Mouse (Mus musculus): ENCODE measurements around the gene Vps26c. TPM values are rescaled to one million over a fixed set of nuclear protein-coding genes. Genes with fewer than 3 reads are reported as not detected.

Vps26c gene
- polyA plus RNA-seq (2012): 2.9 and 3.9 TPM in 2 replicates

- no peak for TF ChIP-seq GATA1 (IDR thresholded peaks at IDR 0.05; ENCODE audit: low read length)
Observed at GRCm38 (mm10) chr16:94526344-94527151, at the start of gene Vps26c. Gene Vps26c, minus strand, starts transcription at chr16:94526830.

- TF ChIP-seq GATA1 (IDR thresholded peaks at IDR 0.05; ENCODE audit: low read length): no peak
Observed at GRCm38 (mm10) chr16:94575757-94576156, 49.1 kb upstream of the Vps26c start.

DNA sequence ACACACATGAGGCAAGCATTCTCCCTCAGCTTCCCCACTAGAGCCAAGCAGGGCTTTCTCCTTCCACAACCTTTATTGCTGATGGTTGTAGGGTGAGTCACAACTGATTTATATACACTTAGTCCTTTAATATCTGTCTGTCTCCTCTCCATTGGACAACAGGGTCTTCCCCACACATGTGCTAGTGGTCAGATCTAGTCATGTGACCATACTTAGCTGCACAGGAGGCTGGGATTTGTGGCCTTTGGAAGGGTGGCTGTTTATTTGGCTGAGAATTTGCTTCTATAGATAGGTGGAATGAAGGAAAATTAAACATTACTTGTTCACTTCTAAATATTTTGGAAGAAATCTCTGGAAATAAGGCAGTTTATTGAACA, 48.1 kb upstream of the Vps26c start:
- no peak for TF ChIP-seq GATA1 (IDR thresholded peaks at IDR 0.05; ENCODE audit: low read length)

DNA sequence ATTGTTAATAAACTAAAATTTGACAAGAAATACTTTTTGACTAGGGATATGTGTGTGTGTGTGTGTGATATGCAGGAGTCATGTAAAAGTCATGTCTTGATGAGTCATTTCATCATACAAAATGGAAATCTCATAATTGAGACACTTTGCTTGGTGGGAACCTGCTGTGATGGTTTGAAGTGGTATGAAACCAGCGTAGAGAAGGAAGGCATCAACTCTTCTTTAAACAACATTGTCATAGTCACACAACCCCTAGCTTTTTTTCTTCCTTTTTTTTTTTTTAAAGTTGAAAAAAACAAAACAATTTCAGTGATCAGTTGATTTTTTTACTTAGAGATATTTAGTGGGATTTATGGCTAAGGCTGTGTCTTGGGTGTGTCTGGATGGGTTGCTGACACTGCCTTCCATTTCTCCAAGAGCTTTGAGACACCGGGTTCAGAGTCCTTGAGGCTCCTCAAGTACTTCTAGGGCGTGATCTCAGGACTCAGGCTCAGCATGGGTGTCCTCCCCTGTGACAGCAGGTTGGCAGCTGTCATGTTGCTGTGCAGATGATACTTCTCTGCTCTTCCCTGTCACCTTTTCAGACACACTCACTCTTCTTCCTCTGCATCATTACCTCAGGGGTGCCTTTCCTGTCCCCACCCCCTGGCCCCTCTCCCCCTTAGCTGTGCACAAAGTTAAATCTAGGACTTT, 47.5 kb upstream of the Vps26c start:
- no peak for TF ChIP-seq GATA1 (IDR thresholded peaks at IDR 0.05; ENCODE audit: low read length)

GRCm38 (mm10) chr16:94572422-94572821, 45.8 kb upstream of the Vps26c start:
- no peak for TF ChIP-seq GATA1 (IDR thresholded peaks at IDR 0.05; ENCODE audit: low read length)

- no peak for TF ChIP-seq GATA1 (IDR thresholded peaks at IDR 0.05; ENCODE audit: low read length)
Observed at GRCm38 (mm10) chr16:94571111-94571993, 44.7 kb upstream of the Vps26c start.

GRCm38 (mm10) chr16:94570361-94571041, 43.9 kb upstream of the Vps26c start:
- no peak for TF ChIP-seq GATA1 (IDR thresholded peaks at IDR 0.05; ENCODE audit: low read length)

- no peak for TF ChIP-seq GATA1 (IDR thresholded peaks at IDR 0.05; ENCODE audit: low read length)
Observed at GRCm38 (mm10) chr16:94569229-94570176, 42.9 kb upstream of the Vps26c start, which contains the start of gene Dyrk1a. Gene Dyrk1a, plus strand, starts transcription at chr16:94570010.

GRCm38 (mm10) chr16:94568335-94569228, 42.0 kb upstream of the Vps26c start:
- no peak for TF ChIP-seq GATA1 (IDR thresholded peaks at IDR 0.05; ENCODE audit: low read length)

GRCm38 (mm10) chr16:94567751-94568150, 41.1 kb upstream of the Vps26c start:
- TF ChIP-seq GATA1 (IDR thresholded peaks at IDR 0.05; ENCODE audit: low read length): no peak

DNA sequence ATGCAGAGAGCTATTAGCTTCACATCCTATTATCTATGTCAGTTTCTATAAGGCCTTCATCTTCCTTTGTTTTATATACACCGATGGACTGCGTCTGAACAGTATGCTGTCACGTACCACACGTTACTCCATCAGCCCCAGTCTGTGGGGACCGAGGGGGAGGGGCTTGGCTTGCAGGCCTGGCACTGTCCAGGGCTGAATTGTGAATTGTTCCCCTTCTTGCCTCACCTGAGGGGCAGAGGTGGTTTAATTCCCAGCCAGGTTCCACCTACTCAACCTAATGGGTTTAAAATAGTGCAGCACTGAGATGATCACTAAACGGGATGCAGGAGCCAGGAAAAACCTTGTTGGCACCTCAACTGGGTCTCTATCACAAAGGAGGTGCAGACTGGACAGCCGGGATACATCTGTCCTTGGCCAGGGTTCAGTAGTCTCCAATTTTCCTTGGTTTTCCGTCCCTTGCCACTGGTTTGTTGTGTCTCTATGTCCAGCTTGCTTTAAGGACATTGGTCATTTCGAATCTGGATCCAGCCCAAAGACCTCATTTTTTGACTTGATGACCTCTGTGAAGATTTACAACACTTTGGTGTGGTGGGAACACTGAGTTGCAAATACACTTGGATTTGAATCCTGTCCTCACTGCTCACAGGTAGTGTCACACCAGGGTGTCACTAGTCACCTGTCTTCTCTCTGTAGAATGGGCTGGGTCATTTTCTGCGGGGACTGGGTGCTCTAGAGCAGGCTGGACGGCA, 40.4 kb upstream of the Vps26c start:
- no peak for TF ChIP-seq GATA1 (IDR thresholded peaks at IDR 0.05; ENCODE audit: low read length)

DNA sequence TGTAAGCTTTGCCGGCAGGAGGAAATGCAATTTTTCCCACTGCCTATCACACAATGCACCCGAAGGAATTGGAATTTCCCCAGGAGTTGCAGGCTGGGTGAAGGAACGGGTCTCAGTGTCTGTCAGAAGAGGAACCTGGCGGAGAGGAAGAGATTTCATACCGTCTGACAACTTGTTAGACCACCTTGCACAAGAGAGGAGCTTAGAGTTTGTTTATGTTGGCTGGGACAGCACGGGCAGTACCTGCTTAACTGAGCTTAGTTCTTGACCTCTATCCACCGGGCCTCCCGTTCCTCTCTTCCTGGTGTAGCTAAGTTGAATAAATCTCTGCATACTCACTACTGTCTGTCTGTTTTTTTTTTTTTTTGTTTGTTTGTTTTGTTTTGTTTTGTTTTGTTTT, 39.5 kb upstream of the Vps26c start:
- TF ChIP-seq GATA1 (IDR thresholded peaks at IDR 0.05; ENCODE audit: low read length): no peak

Data from G1E-ER4 (cell line).